Mouse (Mus musculus): ENCODE results near the gene Mboat1.
A peak's percentile ranks its signal among the peaks of the same experiment; 100 is the strongest.

Mboat1 gene

DNA sequence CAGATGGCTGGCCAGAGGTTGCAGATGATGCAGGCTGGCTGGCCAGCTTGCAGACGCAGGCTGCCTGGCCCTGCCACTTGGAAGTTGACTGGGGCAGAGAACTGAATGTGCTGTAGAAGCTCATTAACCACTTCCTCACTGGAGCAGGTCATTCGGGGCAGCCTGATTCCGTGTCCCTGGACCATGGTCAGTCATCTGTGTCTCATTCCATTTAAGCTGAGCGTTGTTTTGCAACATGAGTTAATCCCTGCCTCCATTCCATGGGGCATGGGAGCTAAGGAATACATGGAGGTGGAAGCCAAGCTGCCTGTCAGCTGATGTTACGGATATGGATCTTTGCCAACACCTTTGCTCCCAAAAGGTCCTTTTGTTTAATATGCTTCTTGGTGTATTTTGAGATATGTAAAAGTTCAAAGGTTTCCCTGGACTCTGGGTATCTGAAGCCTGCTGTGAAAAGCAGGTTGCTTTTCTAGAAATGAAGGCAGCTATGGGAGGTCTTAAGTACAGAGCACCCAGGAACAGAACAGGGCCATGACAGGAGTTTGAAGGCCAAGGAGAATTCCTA lies 114.1 kb downstream of the Mboat1 start:
- no peak for DNase-seq (ENCODE audit: low spot score in 2 of 2)

- DNase-seq (ENCODE audit: low spot score in 2 of 2) = no peak
These were observed 115.1 kb downstream of the Mboat1 start for GRCm38 (mm10) chr13:30251431-30251830.

DNA sequence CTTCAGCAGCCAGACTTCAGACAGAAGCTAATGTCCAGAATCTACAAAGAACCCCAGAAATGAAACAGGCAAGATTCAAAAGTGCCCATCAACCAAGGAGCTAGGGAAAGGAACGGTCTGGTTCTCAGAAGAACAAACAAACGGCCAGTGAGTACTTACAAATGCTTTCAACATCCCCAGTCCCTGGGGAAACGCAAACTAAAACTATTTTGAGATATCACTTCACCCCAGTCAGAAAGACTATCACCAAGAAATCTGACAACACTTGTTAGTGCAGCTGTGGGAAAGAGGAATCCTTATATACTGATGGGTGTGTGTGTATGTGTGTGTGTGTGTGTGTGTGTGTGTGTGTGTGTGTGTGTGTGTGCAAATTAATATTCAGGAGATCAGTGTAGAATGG lies 116.4 kb downstream of the Mboat1 start:
- DNase-seq (ENCODE audit: low spot score in 2 of 2) = no peak

- DNase-seq (ENCODE audit: low spot score in 2 of 2) = peak in 1 of 2 experiments; percentile 59
These were observed 117.5 kb downstream of the Mboat1 start for GRCm38 (mm10) chr13:30253636-30254264.

GRCm38 (mm10) chr13:30254421-30254820 lies 118.1 kb downstream of the Mboat1 start:
- DNase-seq (ENCODE audit: low spot score in 2 of 2) = no peak

DNA sequence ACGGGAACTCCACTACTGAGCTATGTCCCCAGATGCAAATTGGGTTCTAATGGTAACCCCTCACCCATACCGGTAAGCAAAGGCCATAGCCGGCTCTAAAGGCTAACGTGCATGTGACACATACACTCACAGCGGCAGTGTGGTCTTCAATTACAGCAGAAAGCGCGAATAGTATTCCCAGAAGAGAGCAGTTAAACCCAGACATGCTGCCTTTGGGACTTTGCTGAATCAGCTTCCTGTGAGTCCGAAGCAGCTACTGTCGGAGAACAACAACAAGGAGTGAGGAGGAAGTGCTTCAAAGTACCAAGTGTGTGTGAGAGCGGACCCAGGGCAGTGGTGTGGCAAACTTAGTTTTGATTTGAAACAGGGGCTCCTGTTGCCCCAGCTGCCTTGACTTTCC lies 122.5 kb downstream of the Mboat1 start:
- DNase-seq (ENCODE audit: low spot score in 2 of 2) = no peak

DNA sequence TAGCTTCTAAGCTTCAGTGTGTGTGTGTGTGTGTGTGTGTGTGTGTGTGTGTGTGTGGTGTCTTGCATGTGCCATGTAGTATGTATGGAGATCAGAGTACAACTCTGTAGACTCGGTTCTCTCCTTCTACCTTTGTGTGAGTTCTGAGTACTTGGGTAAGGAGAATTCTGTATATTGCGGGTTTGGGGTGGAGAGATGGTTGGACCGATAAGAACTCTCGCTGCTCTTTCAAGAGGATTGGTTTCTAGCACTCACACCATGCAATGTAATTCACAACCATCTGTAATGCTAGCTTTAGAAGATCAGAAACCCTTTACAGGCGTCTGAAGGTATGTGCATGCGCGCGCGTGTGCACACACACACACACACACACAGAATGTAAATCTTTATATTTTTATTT lies 123.0 kb downstream of the Mboat1 start:
- no peak for DNase-seq (ENCODE audit: low spot score in 2 of 2)

GRCm38 (mm10) chr13:30259912-30260560 lies 123.7 kb downstream of the Mboat1 start:
- DNase-seq (ENCODE audit: low spot score in 2 of 2) = peak; percentile 52 to 76

GRCm38 (mm10) chr13:30263681-30264080 lies 127.4 kb downstream of the Mboat1 start:
- DNase-seq (ENCODE audit: low spot score in 2 of 2) = no peak

DNA sequence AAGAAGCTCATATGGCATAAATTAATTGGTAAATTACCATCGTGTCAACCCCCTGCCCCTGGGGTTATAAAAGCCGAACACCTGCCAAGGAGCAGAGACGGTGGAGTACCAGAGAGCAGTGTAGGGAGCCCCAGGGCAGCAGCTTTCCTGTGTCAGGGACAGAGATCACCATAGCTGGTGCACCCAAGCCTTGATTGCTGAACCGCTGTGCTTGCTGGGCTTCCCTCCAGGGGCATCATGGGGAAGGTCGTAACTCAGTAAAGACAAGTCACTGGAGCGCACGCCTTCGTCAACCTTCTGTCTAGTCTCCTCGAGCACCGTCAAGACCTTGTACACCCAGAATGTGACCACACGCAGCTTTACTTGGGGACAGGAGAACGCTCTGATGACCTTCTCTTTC lies 128.0 kb downstream of the Mboat1 start:
- no peak for DNase-seq (ENCODE audit: low spot score in 2 of 2)

GRCm38 (mm10) chr13:30264765-30265164 lies 128.5 kb downstream of the Mboat1 start:
- DNase-seq (ENCODE audit: low spot score in 2 of 2) = no peak

DNA sequence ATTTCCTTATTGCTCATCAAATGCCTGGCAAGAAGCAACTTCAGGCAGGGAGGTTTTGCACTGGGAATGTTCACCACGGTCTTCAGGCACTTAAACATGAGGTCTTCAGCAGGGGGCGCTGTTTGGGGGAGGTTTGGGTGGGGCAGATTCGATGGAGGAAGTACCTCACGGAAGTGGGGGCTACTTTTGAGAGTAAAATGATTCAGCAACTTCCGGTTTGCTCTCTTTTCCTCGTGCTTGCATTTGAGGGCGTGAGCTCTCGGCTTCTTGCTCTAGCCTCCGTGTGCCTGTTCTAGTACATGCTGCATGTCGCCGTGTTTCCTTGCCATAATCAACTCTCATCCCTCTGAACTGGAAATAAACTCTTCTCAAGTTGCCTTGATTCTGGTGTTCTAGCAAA lies 129.7 kb downstream of the Mboat1 start:
- no peak for DNase-seq (ENCODE audit: low spot score in 2 of 2)

GRCm38 (mm10) chr13:30272040-30272686 lies 135.9 kb downstream of the Mboat1 start:
- DNase-seq (ENCODE audit: low spot score in 2 of 2) = peak in 1 of 2 experiments; percentile 61

All from urinary bladder, postnatal 4 days (tissue).